Mouse (Mus musculus): ENCODE measurements around the gene BC025920. TPM values are rescaled to one million over a fixed set of nuclear protein-coding genes. Genes with fewer than 3 reads are reported as not detected.

BC025920 gene
- total and polyA plus RNA-seq, 3 experiments, result 0.40 to 6.8 (median 4.3) TPM

DNA sequence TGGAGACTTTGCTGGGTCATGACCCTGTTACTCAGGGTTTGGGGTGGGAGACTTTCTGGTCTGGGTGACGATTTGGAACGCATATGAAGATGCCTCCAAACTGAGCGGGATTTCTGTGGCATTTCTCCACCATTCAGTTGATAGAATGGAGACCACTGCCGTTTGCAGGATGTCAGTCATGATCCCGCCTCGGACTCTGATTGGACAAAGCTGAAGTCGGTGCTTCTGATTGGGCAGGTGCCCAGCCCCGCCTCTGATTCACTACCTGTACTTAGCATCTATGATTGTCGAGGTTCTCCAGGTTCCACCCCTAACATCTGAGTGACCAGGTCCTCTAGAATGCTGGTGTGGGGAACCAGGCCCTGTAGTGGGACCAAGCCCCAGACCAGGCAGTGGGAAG, 14.7 kb downstream of the BC025920 start:
- H3K9me3 ChIP-seq (replicated peaks), result no peaks in the 10 kb centered on the region
- H3K36me3 ChIP-seq (replicated peaks), result peaks cover 54% of the 10 kb centered on the region
- ATAC-seq (ENCODE audit: extremely low read depth, insufficient number of reproducible peaks, low FRiP score, poor library complexity, severe bottlenecking) (no peak), DNase-seq (ENCODE audit: low spot score) (no peak)
- TF ChIP-seq POLR2AphosphoS5 (IDR thresholded peaks at IDR 0.05; ENCODE audit: insufficient replicate concordance, low read depth, low read length) (no peak), TAL1 (conservative IDR thresholded peaks at IDR 0.05; ENCODE audit: low read depth, low read length) (no peak), GATA2 (IDR thresholded peaks at IDR 0.05; ENCODE audit: borderline replicate concordance, low read depth, low read length) (no peak), CTCF (IDR thresholded peaks at IDR 0.05; ENCODE audit: low read depth, low read length) (no peak), GATA1 (IDR thresholded peaks at IDR 0.05; ENCODE audit: borderline replicate concordance, low read length) (no peak)
- H3K4me1 ChIP-seq (ENCODE audit: insufficient read depth, low read depth, low read length), result peaks cover 21% of the 10 kb centered on the region
- H3K27me3 ChIP-seq (ENCODE audit: insufficient read depth, low read length), result peaks cover 6% of the 10 kb centered on the region
- no peak overlapping the region for H3K4me3 ChIP-seq (ENCODE audit: low read depth, low read length)

- Histone ChIP-seq H3K27me3 (ENCODE audit: insufficient read depth, low read length) (no peaks in the 10 kb centered on the region), H3K4me3 (ENCODE audit: low read depth, low read length) (peak overlapping the region; percentile 3; the same call in 1 of the 2 replicates), H3K36me3 (replicated peaks) (peaks cover 64% of the 10 kb centered on the region), H3K4me1 (ENCODE audit: insufficient read depth, low read depth, low read length) (peaks cover 44% of the 10 kb centered on the region), H3K9me3 (replicated peaks) (no peaks in the 10 kb centered on the region)
- no peak for DNase-seq (ENCODE audit: low spot score)
- TF ChIP-seq CTCF (IDR thresholded peaks at IDR 0.05; ENCODE audit: low read depth, low read length) (no peak), GATA2 (IDR thresholded peaks at IDR 0.05; ENCODE audit: borderline replicate concordance, low read depth, low read length) (no peak), POLR2AphosphoS5 (IDR thresholded peaks at IDR 0.05; ENCODE audit: insufficient replicate concordance, low read depth, low read length) (no peak), TAL1 (conservative IDR thresholded peaks at IDR 0.05; ENCODE audit: low read depth, low read length) (no peak), GATA1 (IDR thresholded peaks at IDR 0.05; ENCODE audit: borderline replicate concordance, low read length) (no peak)
- ATAC-seq (ENCODE audit: extremely low read depth, insufficient number of reproducible peaks, low FRiP score, poor library complexity, severe bottlenecking), result no peak
These were observed 17.4 kb downstream of the BC025920 start for GRCm38 (mm10) chr10:81623441-81623840.

- Histone ChIP-seq H3K36me3 (replicated peaks) (peaks cover 53% of the 10 kb centered on the region), H3K4me3 (ENCODE audit: low read depth, low read length) (peak overlapping the region; percentile 84), H3K9me3 (replicated peaks) (no peaks in the 10 kb centered on the region), H3K4me1 (ENCODE audit: insufficient read depth, low read depth, low read length) (peaks cover 61% of the 10 kb centered on the region), H3K27me3 (ENCODE audit: insufficient read depth, low read length) (peaks cover under 1% of the 10 kb centered on the region; the same call in 1 of the 2 replicates)
- ATAC-seq (ENCODE audit: extremely low read depth, insufficient number of reproducible peaks, low FRiP score, poor library complexity, severe bottlenecking), result no peak
- TF ChIP-seq GATA1 (IDR thresholded peaks at IDR 0.05; ENCODE audit: borderline replicate concordance, low read length), result no peak
- TF ChIP-seq POLR2AphosphoS5 (IDR thresholded peaks at IDR 0.05; ENCODE audit: insufficient replicate concordance, low read depth, low read length), result no peak
- DNase-seq (ENCODE audit: low spot score), result no peak
These were observed 20.3 kb downstream of the BC025920 start for GRCm38 (mm10) chr10:81626101-81626993.

DNA sequence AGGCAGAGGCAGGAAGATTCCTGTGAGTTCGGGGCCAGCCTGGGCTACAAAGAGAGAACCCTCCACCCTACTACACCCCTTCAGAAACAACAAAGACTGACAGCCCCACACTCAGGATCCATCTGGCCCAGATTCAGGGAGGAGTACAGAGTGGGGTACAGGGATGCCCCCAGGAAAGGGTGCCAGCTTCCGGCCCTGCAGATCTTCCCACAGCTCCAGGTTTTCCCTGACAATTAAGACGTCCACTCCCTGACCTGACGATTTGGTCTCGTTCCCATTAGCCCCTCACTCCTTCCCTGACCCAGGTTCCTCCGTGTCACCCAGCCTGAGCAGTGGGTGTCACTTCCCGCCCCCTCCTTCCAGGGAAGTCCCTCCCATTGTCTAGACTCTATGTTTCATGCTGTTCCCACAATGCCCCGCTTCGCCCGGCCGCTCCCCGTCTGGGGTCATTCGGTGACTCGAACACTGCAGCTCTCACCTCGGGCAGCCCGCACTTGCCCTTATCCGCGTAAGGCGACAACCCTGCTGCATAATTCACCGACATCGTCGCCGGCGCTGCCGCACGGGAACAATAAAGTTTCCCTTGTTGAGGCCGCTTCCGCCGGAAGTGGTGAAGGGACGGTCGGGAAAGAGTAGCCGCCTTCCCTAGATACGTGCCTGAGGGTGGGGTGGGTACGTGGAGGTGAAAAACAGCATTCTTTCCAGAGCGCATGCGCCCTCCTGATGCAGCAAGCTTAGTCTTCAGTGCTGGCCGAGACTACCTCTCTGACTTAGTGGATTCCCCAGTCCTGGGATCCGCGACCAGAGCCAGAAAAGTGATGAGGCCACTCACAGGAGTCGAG, 21.1 kb downstream of the BC025920 start, which contains the start of gene Sirt6:
Gene Sirt6, minus strand, starts transcription at position 804 of the 842 bp plus-strand sequence.
- Histone ChIP-seq H3K9me3 (replicated peaks) (no peaks in the 10 kb centered on the region), H3K4me3 (ENCODE audit: low read depth, low read length) (peak within 1 kb of the TSS; percentile 84), H3K4me1 (ENCODE audit: insufficient read depth, low read depth, low read length) (peaks cover 61% of the 10 kb centered on the region), H3K27me3 (ENCODE audit: insufficient read depth, low read length) (peaks cover 2% of the 10 kb centered on the region; the same call in 1 of the 2 replicates), H3K36me3 (replicated peaks) (peaks cover 44% of the 10 kb centered on the region)
- DNase-seq (ENCODE audit: low spot score) (peak; percentile 86), ATAC-seq (ENCODE audit: extremely low read depth, insufficient number of reproducible peaks, low FRiP score, poor library complexity, severe bottlenecking) (peak; percentile 92)
- TF ChIP-seq CTCF (IDR thresholded peaks at IDR 0.05; ENCODE audit: low read depth, low read length) (no peak), GATA2 (IDR thresholded peaks at IDR 0.05; ENCODE audit: borderline replicate concordance, low read depth, low read length) (no peak)

DNA sequence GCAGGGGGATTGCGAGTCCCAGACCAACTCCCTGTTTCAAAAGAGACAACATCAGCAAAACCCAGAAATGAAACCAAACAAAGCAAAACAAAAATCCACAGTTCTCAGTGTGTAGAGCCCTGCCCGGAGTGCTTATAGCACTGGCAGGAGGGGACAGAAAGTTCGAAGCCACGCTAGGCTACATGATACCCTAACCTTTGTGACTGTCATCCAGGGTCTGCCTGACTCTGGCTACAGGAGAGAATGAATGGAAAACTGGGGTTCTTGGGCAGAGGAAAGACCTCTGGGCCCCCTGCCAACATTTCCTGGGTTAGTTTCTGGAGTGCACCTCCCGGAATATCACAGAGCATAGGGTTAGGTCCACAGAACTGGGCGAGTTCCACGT, 21.8 kb downstream of the BC025920 start:
- TF ChIP-seq CTCF (IDR thresholded peaks at IDR 0.05; ENCODE audit: low read depth, low read length), result no peak
- TF ChIP-seq GATA2 (IDR thresholded peaks at IDR 0.05; ENCODE audit: borderline replicate concordance, low read depth, low read length), result no peak
- peaks cover 38% of the 10 kb centered on the region for H3K36me3 ChIP-seq (replicated peaks)
- no peak for DNase-seq (ENCODE audit: low spot score)
- ATAC-seq (ENCODE audit: extremely low read depth, insufficient number of reproducible peaks, low FRiP score, poor library complexity, severe bottlenecking), result 0 out of 2 replicates have a peak, but pooled peaks have one; percentile 2
- peak overlapping the region; percentile 84 for H3K4me3 ChIP-seq (ENCODE audit: low read depth, low read length)
- H3K9me3 ChIP-seq (replicated peaks), result no peaks in the 10 kb centered on the region
- peaks cover 2% of the 10 kb centered on the region; the same call in 1 of the 2 replicates for H3K27me3 ChIP-seq (ENCODE audit: insufficient read depth, low read length)
- peaks cover 60% of the 10 kb centered on the region for H3K4me1 ChIP-seq (ENCODE audit: insufficient read depth, low read depth, low read length)

GRCm38 (mm10) chr10:81628390-81628789, 22.3 kb downstream of the BC025920 start, which contains the start of gene Ankrd24:
Ankrd24 (plus strand) TSS chr10:81628540.
- ATAC-seq (ENCODE audit: extremely low read depth, insufficient number of reproducible peaks, low FRiP score, poor library complexity, severe bottlenecking) (no peak), DNase-seq (ENCODE audit: low spot score) (no peak)
- TF ChIP-seq GATA2 (IDR thresholded peaks at IDR 0.05; ENCODE audit: borderline replicate concordance, low read depth, low read length) (no peak), POLR2AphosphoS5 (IDR thresholded peaks at IDR 0.05; ENCODE audit: insufficient replicate concordance, low read depth, low read length) (no peak), GATA1 (IDR thresholded peaks at IDR 0.05; ENCODE audit: borderline replicate concordance, low read length) (no peak), TAL1 (conservative IDR thresholded peaks at IDR 0.05; ENCODE audit: low read depth, low read length) (no peak), CTCF (IDR thresholded peaks at IDR 0.05; ENCODE audit: low read depth, low read length) (no peak)
- Histone ChIP-seq H3K9me3 (replicated peaks) (no peaks in the 10 kb centered on the region), H3K27me3 (ENCODE audit: insufficient read depth, low read length) (peaks cover 2% of the 10 kb centered on the region; the same call in 1 of the 2 replicates), H3K4me1 (ENCODE audit: insufficient read depth, low read depth, low read length) (peaks cover 64% of the 10 kb centered on the region), H3K4me3 (ENCODE audit: low read depth, low read length) (peak within 1 kb of the TSS; percentile 84), H3K36me3 (replicated peaks) (peaks cover 34% of the 10 kb centered on the region)
